Mouse (Mus musculus): ENCODE measurements around the gene Flot1. TPM values are rescaled to one million over a fixed set of nuclear protein-coding genes. Genes with fewer than 3 reads are reported as not detected.
"Not testable (repeated sequence)": the region's sequence is repeated elsewhere in the genome, so short reads cannot be mapped to it uniquely, and the experiment has no call there.

Flot1 gene
- total RNA-seq, 2 experiments from 2014 or later, result 20.9 to 57.7 TPM

- ATAC-seq (replicated peaks; ENCODE audit: low FRiP score, poor library complexity, severe bottlenecking), result no peak
Observed at GRCm38 (mm10) chr17:35834696-35835422, 11.8 kb downstream of the Flot1 start.

GRCm38 (mm10) chr17:35835424-35836140 is 12.6 kb downstream of the Flot1 start:
- no peak for ATAC-seq (replicated peaks; ENCODE audit: low FRiP score, poor library complexity, severe bottlenecking)

GRCm38 (mm10) chr17:35836178-35836965 is 13.3 kb downstream of the Flot1 start:
- ATAC-seq (replicated peaks; ENCODE audit: low FRiP score, poor library complexity, severe bottlenecking), result peak; percentile 31

GRCm38 (mm10) chr17:35836991-35837422 is 14.0 kb downstream of the Flot1 start:
- 0 out of 2 replicates have a peak, but pooled peaks have one; percentile 15 for ATAC-seq (replicated peaks; ENCODE audit: low FRiP score, poor library complexity, severe bottlenecking)

- ATAC-seq (replicated peaks; ENCODE audit: low FRiP score, poor library complexity, severe bottlenecking), result no peak
Observed at GRCm38 (mm10) chr17:35837487-35837886, 14.5 kb downstream of the Flot1 start.

- peak; percentile 55 for ATAC-seq (replicated peaks; ENCODE audit: low FRiP score, poor library complexity, severe bottlenecking)
Observed at GRCm38 (mm10) chr17:35838122-35838544, 15.1 kb downstream of the Flot1 start, which contains the start of gene Tubb5. Tubb5 (minus strand) TSS chr17:35838306.

- no peak for ATAC-seq (replicated peaks; ENCODE audit: low FRiP score, poor library complexity, severe bottlenecking)
Observed at GRCm38 (mm10) chr17:35838570-35838969, 15.5 kb downstream of the Flot1 start.

GRCm38 (mm10) chr17:35839002-35839401 is 16.0 kb downstream of the Flot1 start:
- not testable (repeated sequence) for ATAC-seq (replicated peaks; ENCODE audit: low FRiP score, poor library complexity, severe bottlenecking)

GRCm38 (mm10) chr17:35840561-35840960 is 17.5 kb downstream of the Flot1 start:
- no peak for ATAC-seq (replicated peaks; ENCODE audit: low FRiP score, poor library complexity, severe bottlenecking)

- peak; percentile 76 for ATAC-seq (replicated peaks; ENCODE audit: low FRiP score, poor library complexity, severe bottlenecking)
Observed at GRCm38 (mm10) chr17:35841076-35841950, 18.3 kb downstream of the Flot1 start, which contains the start of gene Mdc1. Mdc1 (plus strand) TSS chr17:35841515.

GRCm38 (mm10) chr17:35842006-35842405 is 19.0 kb downstream of the Flot1 start:
- no peak for ATAC-seq (replicated peaks; ENCODE audit: low FRiP score, poor library complexity, severe bottlenecking)

- no peak for ATAC-seq (replicated peaks; ENCODE audit: low FRiP score, poor library complexity, severe bottlenecking)
Observed at GRCm38 (mm10) chr17:35843514-35843913, 20.5 kb downstream of the Flot1 start.

- ATAC-seq (replicated peaks; ENCODE audit: low FRiP score, poor library complexity, severe bottlenecking), result 0 out of 2 replicates have a peak, but pooled peaks have one; percentile 20
Observed at GRCm38 (mm10) chr17:35848112-35848511, 25.1 kb downstream of the Flot1 start.

- ATAC-seq (replicated peaks; ENCODE audit: low FRiP score, poor library complexity, severe bottlenecking), result peak; percentile 66
Observed at GRCm38 (mm10) chr17:35850974-35851373, 27.9 kb downstream of the Flot1 start.

- no peak for ATAC-seq (replicated peaks; ENCODE audit: low FRiP score, poor library complexity, severe bottlenecking)
Observed at GRCm38 (mm10) chr17:35859371-35859770, 36.3 kb downstream of the Flot1 start.

- ATAC-seq (replicated peaks; ENCODE audit: low FRiP score, poor library complexity, severe bottlenecking), result no peak
Observed at GRCm38 (mm10) chr17:35859835-35860234, 36.8 kb downstream of the Flot1 start.

- ATAC-seq (replicated peaks; ENCODE audit: low FRiP score, poor library complexity, severe bottlenecking), result peak; percentile 48
Observed at GRCm38 (mm10) chr17:35860831-35861197, 37.8 kb downstream of the Flot1 start.

- ATAC-seq (replicated peaks; ENCODE audit: low FRiP score, poor library complexity, severe bottlenecking), result peak; percentile 94
Observed at GRCm38 (mm10) chr17:35861198-35861857, 38.3 kb downstream of the Flot1 start, which contains the start of gene Nrm. Nrm (plus strand) TSS chr17:35861318.
